Mouse (Mus musculus) activated CD4-positive, CD25-positive, alpha-beta regulatory T cell, adult 4 months (primary cell): Measurements from ENCODE around the gene Me1. TPM values are rescaled to one million over a fixed set of nuclear protein-coding genes. Genes with fewer than 3 reads are reported as not detected.

ENCODE experiments used
- ATAC-seq: one replicate; pipeline ENCODE4 v1.8.0; 2017
- polyA plus RNA-seq, 2 experiments: library from polyadenylated mRNA; unstranded; fragments of 100-300 nt; shearing (Covaris generic); gene quantifications; one replicate each; pipeline ENCODE4 v1.2.1; 2017

Me1 gene
- polyA plus RNA-seq, 2 experiments from 2014 or later = not detected

- no peak for ATAC-seq
Observed at GRCm38 (mm10) chr9:86707431-86707830, 11.7 kb upstream of the Me1 start.

DNA sequence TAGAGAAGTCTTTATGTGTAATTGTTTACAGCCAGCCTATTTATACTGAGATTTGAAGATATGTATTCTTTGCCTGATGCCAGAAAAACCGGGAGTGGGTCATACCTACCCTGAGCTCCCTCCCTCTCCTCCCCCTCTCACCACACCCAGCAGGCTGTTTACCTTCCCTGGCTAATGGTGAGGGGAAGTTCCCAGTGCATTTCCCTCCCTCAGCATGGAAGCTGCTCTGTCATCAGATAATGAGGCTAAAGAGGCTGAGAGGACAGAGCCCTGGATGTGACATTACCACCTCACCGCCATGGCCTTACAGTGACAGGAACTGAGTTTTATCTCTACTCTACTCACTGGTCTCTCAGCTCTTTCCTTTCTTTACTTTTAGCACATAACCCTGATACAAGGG lies 6.1 kb upstream of the Me1 start:
- ATAC-seq = no peak

DNA sequence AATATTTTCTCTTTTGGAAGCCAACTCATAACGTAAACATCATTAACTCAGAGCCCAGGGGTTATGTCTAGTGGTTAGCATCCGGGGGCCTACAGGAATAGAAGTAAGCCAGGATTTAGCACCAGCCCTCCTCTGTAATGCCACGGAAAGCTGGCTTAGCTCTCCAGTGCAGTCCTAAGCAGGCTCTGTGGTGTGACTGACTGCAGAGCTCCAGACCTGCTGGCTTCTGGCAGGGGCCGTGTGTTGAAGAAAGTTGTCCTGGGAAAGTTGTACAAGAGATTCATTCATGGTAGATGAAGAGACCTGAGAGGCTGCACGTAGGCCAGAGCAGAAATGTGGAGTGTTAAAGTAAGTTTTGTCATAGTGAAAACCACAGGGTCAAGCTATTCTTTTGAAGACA lies 5.5 kb upstream of the Me1 start:
- ATAC-seq = no peak

- ATAC-seq = no peak
Observed at GRCm38 (mm10) chr9:86695199-86695817, 445 bp downstream of the Me1 start.

- no peak for ATAC-seq
Observed at GRCm38 (mm10) chr9:86694644-86695043, 1.1 kb downstream of the Me1 start.

DNA sequence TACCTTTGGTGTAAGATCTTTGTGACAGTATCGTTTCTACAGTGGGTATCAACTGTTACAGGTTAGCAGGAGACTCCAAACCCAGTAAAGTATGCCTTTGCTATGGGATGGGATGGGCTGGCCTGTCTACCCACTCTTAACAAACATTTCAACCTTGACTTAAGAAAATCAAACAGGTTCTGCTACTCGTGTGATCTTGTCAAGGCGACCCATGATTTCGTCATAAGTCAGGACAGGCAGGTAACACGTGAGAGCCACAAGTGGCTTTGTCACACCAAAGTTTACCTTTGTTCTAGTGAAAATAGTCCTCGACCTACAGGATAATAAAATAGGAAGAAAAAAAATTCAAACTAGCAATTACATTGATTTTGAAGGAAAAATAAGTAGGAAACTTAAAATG lies 1.8 kb downstream of the Me1 start:
- no peak for ATAC-seq

- no peak for ATAC-seq
Observed at GRCm38 (mm10) chr9:86692676-86693075, 3.1 kb downstream of the Me1 start.

DNA sequence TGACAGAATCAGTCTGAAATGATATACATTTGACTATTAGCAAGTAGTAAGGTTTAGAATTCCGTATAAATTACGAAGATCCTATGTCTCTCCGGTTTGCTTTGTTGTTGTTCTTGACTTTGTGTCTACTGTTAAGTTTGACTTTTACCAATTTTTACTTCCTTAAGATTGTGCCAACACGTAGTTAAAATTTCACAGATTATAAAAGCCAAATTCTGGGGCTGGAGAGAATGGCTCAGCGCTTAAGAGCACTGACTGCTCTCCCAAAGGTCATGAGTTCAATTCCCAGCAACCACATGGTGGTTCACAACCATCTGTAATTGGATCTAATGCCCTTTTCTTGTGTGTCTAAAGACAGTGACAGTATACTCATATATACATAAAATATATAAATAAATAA lies 3.5 kb downstream of the Me1 start:
- ATAC-seq = no peak

DNA sequence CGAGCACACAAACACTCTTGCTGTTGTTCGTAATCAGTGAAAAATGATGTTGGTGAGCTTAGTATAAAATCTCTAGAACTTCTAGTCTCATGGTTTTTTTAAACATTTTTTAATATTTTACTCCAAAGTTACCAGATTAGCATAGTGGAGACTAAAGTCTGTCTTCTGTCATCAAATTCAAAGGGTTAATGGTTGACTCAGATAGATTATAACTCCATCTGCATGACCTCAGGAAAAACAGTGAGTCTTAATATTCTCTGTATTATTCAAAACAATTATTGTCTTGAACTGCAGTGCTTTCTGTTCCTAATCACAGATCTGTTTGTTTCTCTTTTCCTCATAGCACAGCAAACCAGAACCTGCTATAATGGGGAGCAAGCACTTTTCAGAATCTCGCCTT lies 4.7 kb downstream of the Me1 start:
- ATAC-seq = no peak

- ATAC-seq = no peak
Observed at GRCm38 (mm10) chr9:86683713-86684209, 12.0 kb downstream of the Me1 start.

DNA sequence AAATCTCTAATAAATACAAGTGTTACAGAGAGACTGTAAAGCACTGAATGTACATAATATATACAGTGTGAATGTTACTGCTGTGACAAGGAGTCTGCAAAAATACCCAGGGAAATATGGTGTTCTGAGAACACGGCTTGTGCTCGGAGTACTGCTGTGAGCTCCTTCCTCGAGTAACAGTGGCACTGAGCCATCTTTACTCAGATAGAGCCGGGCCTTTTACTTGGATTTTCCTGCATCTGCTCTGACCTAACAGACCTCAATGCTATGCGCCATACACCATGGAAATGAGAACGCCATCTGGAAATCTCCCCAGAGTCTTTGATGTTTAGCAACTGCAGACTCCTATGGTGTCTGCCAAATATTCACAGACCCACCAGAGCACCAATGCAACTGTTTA lies 12.9 kb downstream of the Me1 start:
- ATAC-seq = no peak

DNA sequence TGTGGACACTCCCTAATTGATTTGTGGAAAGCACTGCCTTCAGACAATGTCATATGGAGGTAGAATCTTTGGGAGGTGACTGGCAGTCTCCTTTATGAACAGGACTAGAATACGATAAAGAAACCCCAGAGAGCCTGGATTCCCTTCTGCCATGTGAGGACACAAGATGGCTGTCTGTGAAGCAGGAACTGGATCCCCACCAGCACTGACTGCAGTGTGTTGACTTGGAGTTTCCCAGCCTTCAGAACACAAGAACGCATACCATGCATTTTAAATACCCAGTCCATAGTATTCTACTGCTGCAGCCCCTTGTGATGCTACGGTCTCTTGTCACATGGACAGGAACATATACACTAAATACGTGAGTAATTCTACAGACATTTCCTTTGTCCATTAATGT lies 13.5 kb downstream of the Me1 start:
- no peak for ATAC-seq

- ATAC-seq = no peak
Observed at GRCm38 (mm10) chr9:86680431-86680830, 15.3 kb downstream of the Me1 start.

DNA sequence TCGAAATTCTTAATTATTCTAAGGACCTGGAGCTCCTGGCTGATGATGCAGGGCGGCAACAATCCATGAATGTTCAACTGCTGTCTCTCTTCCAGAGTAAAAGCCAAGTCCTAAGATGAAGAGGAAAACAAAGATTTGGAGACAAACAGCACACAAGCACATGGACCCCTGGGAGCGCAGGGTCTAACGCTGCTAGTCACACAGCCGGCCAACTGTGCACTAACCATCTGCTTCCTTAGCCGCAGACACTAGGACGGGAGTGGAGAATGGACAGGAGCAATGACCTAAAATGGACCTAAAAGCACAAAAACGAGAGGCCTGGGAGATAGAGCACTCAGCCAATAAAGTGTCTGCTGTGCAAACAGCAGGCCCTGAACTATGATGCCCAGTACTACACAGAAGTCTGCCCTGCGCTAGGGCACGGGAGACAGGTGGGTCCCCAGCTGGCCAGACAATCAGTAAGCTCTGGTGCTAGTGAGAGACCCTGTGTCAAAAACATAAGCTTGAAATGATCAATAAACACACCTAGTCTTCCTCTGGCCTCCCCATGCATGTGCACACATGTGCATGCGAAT lies 15.8 kb downstream of the Me1 start:
- ATAC-seq = no peak

GRCm38 (mm10) chr9:86676246-86676645 lies 19.5 kb downstream of the Me1 start:
- ATAC-seq = no peak

GRCm38 (mm10) chr9:86675426-86675825 lies 20.3 kb downstream of the Me1 start:
- no peak for ATAC-seq

GRCm38 (mm10) chr9:86672907-86673472 lies 22.8 kb downstream of the Me1 start:
- no peak for ATAC-seq

GRCm38 (mm10) chr9:86668590-86669252 lies 27.0 kb downstream of the Me1 start:
- ATAC-seq = no peak

DNA sequence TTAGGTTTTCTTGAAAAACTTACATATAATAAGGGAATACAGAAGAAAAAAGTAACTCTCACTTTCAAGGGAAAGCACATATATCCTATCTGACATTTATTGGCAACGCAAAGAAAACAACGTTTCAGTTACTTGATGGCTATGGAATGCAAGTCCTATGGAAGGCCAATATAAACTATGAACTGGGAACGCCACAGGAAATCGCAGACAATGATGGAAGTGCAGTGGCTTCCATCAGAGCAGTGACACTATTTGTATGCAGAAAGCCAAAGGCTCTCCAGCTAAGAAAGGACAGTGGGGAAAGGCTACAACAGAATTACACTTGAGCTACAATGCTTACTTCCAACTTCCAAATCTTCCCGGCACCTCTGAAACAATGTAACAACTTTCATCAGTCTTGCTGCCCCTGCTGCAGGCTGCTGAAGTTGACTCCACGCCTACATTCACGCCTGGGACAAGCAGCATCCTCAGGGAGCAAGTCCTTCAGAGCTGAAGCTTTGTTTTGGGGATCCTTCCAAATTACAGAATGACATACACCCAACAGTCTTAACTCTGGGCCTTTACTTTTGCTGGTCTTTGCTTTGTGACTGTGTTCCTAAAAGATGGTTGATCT lies 28.5 kb downstream of the Me1 start:
- no peak for ATAC-seq

GRCm38 (mm10) chr9:86661679-86662078 lies 34.1 kb downstream of the Me1 start:
- no peak for ATAC-seq

- no peak for ATAC-seq
Observed at GRCm38 (mm10) chr9:86661266-86661665, 34.5 kb downstream of the Me1 start.

DNA sequence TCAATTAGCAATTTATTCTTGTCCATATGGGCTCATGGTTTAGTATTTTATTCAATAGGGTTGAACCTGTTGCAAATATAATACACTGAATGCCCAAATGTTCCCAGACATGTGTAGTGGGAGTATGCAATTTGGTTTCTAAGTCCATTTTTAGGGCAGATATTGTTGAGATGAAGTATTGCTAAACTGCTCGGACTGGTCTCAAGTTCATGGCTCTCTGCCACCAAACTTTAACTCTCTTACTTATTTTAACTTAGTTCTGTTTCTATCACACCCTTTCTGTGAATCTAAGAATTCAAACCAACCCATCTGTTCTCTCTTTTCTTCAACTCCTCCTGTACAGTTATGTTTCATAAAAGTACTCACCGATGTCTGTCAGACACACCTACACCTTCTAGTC lies 35.4 kb downstream of the Me1 start:
- no peak for ATAC-seq

DNA sequence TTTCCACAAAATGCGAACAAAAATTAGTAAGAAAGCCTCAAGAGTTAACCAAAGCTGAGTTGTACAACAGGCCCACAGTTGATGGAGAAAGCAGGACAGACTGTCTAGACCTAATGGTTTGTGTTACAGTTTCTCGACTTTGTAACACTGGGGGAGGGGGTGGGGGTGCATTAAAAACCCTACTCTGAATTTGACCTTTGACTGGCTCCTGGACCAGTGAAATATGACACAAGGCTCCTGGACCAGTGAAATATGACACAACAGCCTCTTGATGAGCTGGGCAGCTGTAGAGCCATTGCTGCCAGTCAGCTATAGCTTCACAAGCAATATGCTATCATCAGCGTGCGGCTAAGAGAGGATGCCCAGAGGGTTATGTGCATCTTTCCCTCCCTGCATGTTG lies 37.4 kb downstream of the Me1 start:
- no peak for ATAC-seq

GRCm38 (mm10) chr9:86652194-86652593 lies 43.6 kb downstream of the Me1 start:
- ATAC-seq = no peak
